Mouse (Mus musculus) heart, postnatal 36 days (tissue): ENCODE results near the gene Cdh13. TPM values are rescaled to one million over a fixed set of nuclear protein-coding genes. Genes with fewer than 3 reads are reported as not detected.
"Not testable (repeated sequence)": the region's sequence is repeated elsewhere in the genome, so short reads cannot be mapped to it uniquely, and the experiment has no call there.

Experiments
- DNase-seq, 2 experiments: peaks; one replicate each; pipeline ENCODE4 v3.0.0; 2021 to 2022
- intact Hi-C: fragments of 180-260 bp; cut with DNase I; formaldehyde crosslinking; loops from one replicate; pipeline ENCODE4 v1.15.1; 2025
- total RNA-seq, 2 experiments: library from RNA; stranded (reverse); gene quantifications; 2 replicates each; pipeline ENCODE4 v1.2.3; 2021

Gene Cdh13
- total RNA-seq, 2 experiments from 2014 or later = 182 to 204 TPM

DNA sequence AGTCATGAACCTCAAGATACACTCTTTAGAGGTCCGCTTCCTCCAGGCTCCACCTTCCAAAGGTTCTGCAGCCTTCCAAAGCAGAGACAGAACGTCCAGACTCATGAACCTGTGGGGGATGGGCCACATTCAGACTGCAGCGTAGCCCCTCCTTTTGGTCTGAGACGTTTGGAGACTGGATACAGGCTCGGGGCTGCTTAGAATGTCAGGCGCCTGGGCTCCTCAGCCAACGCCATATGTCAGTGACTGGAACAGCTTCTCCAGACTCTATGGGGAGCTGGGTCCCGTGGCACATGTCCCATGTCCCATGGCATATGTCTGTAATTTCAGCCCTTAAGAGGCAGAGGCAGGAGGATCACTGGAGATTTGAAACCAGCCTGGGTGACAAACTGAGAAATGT, 989.4 kb downstream of the Cdh13 start:
- intact Hi-C loops = no loop called here
- DNase-seq = no peak

DNA sequence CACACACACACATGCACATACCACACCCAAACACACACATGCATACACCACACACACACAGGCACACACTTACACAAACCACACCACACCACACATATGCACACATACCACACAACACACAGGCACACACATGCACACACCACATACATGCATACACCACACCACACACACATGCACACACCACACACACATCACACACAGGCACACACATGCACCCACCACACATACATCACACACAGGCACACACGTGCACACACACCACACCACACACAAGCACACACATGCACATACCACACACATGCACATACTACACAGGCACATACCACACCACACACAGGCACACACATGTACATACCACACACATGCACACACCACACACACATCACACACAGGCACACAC, 991.9 kb downstream of the Cdh13 start:
- intact Hi-C loops = no loop called here
- no peak for DNase-seq

DNA sequence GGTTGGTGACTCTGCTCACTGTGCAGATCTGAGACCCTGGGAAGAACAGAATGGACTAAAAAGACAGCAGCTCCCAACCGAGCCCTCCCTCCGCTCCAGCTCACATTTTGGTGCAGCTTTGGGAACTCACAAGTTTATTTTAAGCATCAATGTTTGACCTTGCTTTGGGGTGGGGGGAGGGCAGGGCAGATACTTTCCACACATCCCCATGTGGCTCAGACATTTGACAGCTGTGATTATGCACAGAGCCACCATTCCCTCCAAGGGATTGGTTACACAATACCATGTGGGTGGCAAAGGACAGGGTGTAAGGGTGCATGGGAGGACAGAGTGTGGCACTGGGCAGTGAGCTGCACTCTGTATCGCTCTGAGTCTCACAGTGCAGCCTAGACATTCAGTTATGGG, 993.5 kb downstream of the Cdh13 start:
- intact Hi-C loops = no loop called here
- DNase-seq = peak; percentile 37 to 51

DNA sequence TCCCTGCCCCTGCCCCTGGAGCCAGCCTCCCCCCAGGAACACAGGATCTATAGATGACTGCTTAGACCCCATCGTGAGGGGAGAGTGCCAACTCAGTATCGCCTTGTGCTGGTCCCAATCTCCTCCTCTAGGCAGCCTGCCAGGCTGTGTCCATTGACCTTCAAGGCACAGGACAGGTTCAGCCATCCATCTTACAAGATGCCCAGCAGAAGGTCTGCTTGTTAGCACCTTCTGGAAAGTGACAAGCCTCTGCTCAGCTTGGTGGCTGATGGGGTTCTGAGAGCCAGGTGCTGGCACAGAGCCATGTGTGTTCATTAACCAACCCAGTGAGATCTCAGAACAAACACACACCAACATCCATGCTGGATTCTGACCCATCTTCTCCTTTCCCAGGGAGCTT, 998.2 kb downstream of the Cdh13 start:
- intact Hi-C loops = no loop called here
- DNase-seq = no peak

DNA sequence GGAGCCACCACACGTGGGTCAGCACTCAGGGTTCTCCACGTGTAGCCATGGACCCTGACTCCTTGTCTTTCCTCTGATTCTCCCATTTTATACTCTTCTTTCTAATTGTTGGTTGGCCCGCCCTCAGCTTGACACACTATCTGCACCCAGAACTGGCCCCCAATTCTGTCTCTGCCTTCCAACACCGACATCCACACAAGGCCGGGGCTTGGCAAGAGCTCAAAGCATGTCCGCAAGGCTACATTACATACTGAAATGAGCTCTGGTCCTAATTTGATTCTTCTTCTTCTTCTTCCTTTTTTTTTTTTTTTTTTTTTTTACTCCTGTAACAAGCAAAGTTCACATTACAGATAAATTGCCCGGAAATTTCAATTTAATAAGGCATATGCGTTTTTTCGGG, 1001.0 kb downstream of the Cdh13 start:
- no peak for DNase-seq
- intact Hi-C loops = no loop called here

DNA sequence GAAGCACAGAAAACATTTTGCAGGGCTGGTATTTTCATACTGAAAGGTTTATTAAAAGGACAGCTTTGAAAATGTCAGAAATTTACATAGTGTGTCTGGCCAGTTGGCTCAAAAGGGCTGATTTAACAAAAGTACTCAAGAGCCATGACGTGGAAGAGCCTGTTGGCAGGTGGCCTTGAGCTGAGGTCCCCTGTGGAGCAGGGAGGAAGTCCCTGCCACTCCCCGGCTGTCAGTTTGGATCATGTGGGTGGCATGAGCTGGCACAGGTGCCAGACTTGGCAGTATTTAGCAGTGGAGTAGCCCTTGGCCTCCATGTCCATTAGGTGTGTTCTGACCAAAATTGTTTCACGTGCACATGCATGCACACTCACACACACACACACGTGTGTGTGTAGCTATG, 1001.4 kb downstream of the Cdh13 start:
- intact Hi-C loops = no loop called here
- no peak for DNase-seq

DNA sequence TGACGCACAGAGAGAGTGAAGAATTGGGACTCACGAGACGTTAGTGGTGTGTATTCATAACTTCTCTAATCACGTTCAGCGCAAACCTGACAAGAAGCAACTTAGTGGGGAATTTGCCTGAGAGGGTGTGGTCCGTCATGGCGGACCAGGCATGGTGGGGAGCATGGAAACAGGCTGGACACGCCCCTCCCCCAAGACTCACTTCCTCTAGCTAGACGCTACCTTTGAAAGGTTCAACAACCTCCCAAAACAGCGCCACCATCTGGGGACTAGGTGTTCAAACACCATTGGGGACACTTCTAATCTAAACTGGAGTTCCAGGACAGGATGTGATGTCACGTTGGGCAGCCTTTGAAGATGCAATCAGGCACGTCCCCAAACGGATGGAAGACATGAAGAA, 1011.9 kb downstream of the Cdh13 start:
- intact Hi-C loops = no loop called here
- DNase-seq = no peak

DNA sequence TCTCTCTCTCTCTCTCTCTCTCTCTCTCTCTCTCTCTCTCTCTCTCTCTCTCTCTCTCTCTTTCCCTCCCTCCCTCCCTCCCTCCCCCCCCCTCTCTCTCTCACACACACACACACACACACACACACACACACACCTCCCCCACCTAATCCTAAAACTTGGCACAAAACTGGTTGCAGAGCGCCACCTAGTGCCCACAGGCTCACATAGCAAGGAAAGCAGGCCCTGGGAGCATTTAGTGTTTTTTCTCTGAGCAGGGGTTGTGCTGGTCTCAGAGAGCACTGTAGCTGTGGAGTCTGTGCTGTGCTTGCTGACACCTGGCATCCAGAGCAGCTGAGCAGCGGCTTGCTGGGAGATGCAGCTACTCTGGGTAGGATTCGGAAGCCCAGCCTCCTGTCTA, 1014.2 kb downstream of the Cdh13 start:
- intact Hi-C loops = loop anchor here (1.0 kb wide), 2 partner anchors 73 to 233 kb away; no protein-coding TSS in a partner anchor
- DNase-seq = peak in 1 of 2 experiments; percentile 43

DNA sequence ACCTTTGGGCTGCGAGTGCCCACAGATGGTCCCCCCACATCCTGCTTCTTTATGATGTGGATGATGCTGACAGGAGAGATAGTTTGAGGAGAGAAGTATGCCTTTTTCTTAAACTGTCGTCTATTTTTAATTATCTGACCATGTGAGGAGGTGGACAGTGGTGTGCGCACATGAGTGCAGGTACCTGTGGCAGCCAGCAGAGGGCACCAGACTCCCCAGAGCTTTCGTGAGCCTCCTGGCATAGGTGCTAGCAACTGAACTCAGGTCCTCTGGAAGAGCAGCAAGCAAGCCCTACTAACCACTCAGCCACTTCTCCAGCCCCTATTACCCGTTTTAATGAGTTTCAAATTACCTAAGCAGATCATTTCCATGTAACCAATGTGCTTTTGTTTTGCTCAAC, 1016.8 kb downstream of the Cdh13 start:
- DNase-seq = no peak
- intact Hi-C loops = no loop called here

DNA sequence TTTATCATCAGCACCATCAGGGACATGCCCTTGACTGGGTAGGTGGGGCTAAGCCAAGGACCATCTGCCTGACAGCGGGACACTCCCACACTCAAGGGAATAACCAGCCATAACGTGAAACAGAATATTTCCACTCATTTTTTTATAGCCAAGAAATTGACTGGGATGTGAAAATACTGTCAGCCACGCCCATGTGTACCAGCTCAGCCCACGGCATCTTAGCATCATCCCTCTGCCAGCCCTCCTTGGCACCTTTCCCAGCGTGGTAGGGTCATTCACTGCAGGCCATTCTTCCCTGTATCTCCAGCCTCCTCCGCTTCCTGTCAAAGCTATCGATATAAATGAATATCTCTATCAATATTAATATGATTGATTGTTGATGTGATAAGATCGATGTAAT, 1020.7 kb downstream of the Cdh13 start:
- DNase-seq = no peak
- intact Hi-C loops = no loop called here

DNA sequence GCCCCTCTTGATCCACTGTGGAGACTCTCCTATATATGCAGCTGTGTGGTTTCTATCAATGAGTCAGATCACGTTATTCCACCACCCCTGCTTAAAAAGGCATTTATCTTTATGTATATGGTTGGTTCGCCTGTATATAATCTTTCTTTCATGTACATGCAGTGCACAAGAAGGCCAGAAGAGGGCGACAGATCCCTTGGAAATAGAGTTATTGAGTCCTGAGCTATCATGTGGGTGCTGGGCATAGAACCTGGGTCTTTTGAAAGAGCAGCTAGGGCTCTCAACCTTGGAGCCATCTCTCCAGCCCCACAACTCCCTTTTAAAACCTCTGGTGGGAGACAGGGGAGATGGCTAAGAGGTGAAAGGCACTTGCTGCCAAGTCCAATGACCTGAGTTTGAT, 1027.9 kb downstream of the Cdh13 start:
- peak in 1 of 2 experiments; percentile 36 for DNase-seq
- intact Hi-C loops = loop anchor here (1.0 kb wide), 1 partner anchor 73 kb away; no protein-coding TSS in a partner anchor

DNA sequence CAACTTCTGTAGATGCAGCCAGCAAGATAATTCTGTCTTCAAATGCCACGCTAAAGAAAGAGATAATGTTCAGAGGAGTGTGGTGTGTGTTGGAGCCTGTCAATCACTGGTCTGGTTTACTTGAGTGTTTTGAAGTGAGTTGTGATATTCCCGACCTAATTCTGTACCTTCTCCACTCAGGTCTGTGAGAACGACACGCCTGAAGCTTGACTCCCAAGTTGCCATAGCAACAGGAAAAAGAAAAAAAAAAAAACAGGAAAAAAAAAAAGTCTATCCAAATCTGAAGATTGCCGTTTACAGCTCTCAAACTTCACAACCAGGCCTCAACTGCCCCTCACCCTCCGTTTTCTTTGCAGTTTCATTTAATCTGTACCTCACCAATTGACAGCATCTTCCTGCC, 1039.7 kb downstream of the Cdh13 start:
- intact Hi-C loops = no loop called here
- no peak for DNase-seq

DNA sequence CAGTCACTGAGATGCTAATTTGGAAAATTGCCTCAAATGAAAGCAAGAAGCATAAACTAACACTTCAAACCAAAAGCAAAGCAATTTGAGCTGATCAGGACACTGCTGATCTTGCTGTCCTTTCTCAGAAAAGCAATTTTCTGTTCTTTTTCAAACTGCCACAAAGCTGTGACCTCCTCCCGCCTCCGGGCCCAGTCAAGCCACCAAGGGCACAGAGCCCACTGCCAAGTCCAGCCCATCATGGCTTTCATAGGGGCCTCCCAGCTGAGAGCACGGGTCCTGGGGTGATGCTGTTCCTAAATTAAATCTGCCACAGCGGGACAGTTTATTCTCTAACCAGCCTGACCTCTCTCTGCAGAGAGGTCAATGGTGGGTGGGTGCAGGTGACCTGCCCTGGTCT, 1056.0 kb downstream of the Cdh13 start:
- no peak for DNase-seq
- intact Hi-C loops = no loop called here

DNA sequence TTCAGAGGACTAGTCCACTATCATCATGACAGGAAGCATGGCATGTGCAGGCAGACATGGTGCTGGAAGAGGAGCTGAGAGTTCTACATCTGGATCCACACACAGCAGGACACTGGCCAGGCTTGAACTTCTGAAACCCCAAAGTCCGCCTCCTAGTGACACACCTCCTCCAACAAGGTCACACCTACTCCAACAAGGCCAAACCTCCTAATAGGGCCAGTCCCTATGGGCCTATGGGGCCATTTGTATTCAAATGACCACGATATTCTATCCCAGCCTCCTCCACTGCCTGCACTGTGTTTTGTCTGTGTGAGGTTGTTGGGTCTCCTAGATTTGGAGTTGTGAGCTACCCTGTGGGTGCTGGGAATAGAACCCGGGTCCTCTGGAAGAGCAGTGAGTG, 1060.1 kb downstream of the Cdh13 start:
- intact Hi-C loops = no loop called here
- DNase-seq = no peak

DNA sequence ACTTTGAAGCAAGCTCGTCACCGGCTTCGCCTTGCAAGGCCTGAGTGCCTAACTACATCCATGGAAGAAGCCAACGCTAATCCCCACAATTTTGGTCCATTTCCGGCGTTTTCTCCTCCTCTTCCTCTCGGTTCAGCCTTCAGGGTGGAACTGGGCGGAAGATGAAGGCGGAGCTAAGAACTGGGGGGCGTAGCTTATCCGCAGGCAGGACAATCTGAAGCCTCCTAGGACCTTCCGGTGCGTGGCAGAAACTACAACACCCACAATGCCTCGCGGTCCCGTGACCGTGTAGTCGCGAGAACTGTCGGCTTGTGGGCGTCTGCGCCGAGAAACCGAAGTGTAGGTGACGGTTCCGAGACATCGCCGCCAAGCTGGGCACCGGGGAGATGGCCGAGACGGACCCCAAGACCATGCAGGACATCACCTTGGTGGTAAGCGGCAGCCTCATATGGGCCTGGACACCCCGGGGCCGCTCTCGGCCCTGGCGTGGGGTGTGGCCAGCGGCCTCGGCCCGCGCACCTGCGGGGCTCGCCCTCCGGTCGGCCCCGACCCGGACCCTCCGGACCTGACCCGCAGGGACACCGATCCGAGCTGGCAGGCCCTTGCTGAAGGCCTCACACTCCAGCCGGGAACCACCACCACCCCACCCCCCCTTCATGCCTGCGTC, 1060.8 kb downstream of the Cdh13 start, which contains the start of gene Hsbp1:
Gene Hsbp1 (plus strand): TSS at position 299 of the 667 bp plus-strand sequence.
- intact Hi-C loops = no loop called here
- peak; percentile 97 to 98 for DNase-seq

DNA sequence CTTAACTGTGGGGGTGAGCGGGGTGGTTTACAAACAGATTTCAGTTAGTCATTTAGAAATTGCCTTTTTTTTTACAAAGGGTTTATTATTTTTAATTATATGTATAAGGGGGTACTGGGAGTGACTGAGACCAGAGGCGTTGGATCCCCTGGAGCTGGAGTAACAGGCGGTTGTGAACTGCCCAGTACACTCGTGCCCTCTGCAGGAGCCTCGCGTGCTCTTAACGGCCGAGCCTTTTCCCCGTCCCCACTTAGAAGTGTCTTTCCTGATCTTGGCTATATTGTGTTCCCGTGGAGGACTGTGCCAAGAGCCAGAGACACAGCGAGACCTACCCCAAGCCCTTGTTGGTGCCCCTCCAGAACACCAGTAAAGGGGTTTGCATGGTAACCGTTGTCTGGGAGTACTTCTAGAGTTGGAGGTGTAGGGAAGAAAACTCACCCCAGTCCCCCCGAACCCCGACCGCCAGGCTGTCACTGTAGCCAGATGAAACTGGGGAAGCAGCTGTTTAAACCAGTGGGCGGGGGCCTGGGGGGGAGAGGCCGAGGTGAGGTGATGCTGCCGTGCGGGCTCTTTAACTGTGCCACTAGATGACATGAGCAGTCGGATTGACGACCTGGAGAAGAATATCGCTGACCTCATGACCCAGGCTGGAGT, 1061.6 kb downstream of the Cdh13 start:
- DNase-seq = no peak
- intact Hi-C loops = no loop called here

DNA sequence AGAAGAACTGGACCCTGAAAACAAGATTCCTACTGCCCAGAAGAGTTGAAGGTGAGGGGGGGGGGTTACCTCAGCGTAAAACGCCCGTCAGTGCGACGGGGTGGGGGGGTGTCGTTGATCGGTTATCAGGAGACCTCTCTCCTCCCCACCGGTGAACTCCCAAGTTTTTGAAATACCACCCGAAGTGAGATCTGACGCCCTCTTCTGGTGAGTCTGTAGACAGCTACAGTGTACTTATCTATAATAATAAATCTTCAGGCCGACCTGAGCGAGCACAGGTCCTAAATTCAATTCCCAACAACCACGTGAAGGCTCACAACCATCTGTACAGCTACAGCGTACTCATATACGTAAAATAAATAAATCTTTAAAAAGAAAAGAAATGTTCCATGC, 1062.1 kb downstream of the Cdh13 start:
- intact Hi-C loops = no loop called here

DNA sequence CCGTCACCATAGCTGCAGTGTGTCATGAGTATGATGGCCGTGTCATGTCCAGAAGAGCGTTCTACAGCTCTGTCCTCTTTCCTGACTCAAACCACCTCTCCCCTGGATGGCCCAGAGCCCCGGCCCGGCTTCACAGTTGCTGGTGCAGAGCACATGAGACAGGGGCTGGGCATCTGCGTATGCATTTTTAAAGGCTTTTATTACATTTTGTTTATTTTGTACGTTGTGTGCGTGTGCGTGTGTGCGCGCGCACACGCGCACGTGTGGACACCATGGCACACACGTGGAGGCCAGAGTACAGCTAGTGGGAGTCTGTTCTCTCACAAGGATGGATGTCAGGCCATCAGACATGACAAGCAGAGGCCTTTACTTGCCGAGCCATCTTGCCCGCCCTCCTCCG, 1068.1 kb downstream of the Cdh13 start:
- DNase-seq = no peak
- intact Hi-C loops = no loop called here

More for the DNA sequence above, 1062.1 kb downstream of the Cdh13 start:
- no peak for DNase-seq

DNA sequence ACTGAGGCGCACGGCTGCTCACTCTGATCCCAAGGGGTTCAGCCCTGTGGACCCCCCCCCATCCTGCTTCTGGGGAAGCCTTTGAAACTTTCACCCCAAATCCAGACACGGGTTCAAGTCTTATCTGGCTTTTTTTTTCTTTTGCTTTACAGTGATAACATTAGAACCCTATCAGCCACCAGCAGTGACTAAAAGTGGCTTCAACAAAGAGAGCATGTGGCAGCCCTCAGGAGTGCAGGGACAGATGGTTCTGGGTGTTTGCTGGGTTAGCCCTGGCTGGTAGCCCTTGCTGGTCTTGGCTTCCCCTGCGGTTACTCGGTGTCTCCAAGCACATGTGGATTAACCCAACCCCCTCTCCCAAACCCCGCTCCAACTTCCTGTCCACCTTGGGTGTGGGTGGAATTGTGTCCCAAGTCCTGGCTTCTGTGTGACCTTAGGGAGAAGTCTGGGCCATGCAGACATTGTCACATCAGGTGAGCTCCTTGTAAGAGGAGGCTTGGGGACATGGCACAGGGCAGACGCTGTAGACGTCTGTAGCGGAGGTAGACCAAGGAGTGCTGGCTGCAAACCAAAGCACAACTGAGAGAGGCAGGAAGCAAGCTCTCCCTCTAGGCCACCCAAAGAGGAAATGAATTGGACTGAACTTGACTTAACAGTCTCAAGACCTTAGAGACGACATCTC, 1069.6 kb downstream of the Cdh13 start:
- intact Hi-C loops = no loop called here

DNA sequence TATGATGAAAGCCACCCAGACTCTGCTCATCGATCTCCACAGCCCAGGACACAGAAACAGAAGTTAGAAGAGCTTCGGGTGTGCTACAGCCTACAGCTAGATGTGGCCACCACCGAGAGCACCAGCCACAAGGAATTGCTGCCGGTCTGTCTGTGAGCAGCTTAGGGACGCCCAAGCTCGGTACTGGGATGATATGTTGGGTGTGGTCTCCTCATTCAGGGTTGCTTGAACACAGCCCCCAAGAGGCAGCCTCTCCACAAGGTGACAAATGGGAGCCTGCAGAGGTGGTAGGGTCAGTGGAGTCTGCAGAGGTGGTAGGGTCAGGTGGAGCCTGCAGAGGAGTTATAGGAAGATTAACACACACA, 1070.1 kb downstream of the Cdh13 start:
- intact Hi-C loops = no loop called here
- DNase-seq = no peak

More for the DNA sequence above, 1069.6 kb downstream of the Cdh13 start:
- DNase-seq = no peak

DNA sequence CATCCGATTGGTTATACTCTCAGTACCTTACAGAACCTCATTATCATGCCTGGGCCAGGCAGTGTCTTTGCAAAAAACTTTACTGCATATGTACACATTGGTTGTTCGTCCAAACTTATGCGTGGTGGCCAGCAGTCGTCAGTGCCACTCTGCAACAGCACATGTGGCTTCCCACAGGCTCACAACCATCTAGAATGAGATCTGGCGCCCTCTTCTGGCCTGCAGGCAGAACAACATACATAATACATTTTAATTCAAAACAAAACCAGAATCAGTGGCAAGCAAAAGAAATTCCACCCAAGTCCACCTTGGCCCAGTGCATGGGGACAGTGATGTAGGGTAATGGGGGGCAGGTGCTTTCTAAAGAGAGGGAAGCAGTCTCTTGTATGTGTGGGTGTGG, 1073.1 kb downstream of the Cdh13 start:
- intact Hi-C loops = not testable (repeated sequence)

DNA sequence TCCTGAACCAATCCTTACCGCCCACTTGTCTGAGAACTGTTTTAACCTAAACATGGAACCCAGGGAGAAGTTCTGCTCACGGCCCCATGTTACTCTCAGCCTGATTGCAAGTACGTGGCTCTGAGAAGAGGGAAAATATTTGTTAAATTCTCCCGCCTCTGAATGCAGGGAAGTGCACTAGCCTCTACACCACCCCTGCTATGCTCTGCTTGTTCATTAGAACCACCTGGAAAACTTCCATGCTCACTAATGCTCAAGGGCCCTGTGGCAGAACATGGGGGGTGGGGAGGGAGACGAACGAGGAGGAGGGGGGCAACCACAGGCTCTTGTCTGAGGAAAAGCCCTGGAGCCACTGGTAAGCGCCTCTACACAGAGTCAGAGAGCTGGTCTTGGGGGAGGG, 1074.6 kb downstream of the Cdh13 start:
- no peak for DNase-seq
- intact Hi-C loops = no loop called here

More for the DNA sequence above, 1073.1 kb downstream of the Cdh13 start:
- DNase-seq = not testable (repeated sequence)
